Mouse (Mus musculus) liver, postnatal 0 days (tissue): ENCODE results near the gene Rnf25.

Source experiments
- CTCF ChIP-seq: sonication (generic); IDR thresholded peaks from 2 replicates; pipeline ENCODE4 v1.5.1; 2016; ENCODE audit warnings: antibody characterized with exemption, low read depth
- EP300 ChIP-seq: IDR thresholded peaks from 2 replicates; pipeline ENCODE4 v1.6.1; 2016; ENCODE audit warnings: antibody characterized with exemption, low read depth, mild to moderate bottlenecking

GRCm38 (mm10) chr1:74626076-74626475 lies 24.9 kb upstream of the Rnf25 start:
- TF ChIP-seq CTCF, result no peak
- no peak for TF ChIP-seq EP300
